Mouse (Mus musculus) kidney, embryonic 15.5 days (tissue): ENCODE measurements around the gene Msantd2. TPM values are rescaled to one million over a fixed set of nuclear protein-coding genes. Genes with fewer than 3 reads are reported as not detected.

Experiments
- ATAC-seq: fragments of 200-750 bp; cut with Nextera tagmentation; replicated peaks from 2 replicates; pipeline ENCODE4 v1.8.0; 2017; ENCODE audit warnings: moderate TSS enrichment; ENCODE audit not compliant: low FRiP score
- H3K27ac ChIP-seq: fragments of 300-500 bp; sonication (generic); 2 replicates; pipeline ENCODE4 v1.5.1; 2015; ENCODE audit warnings: mild to moderate bottlenecking, inconsistent platforms
- H3K27me3 ChIP-seq: fragments of 300-500 bp; sonication (generic); 2 replicates; pipeline ENCODE4 v1.6.1; 2015; ENCODE audit warnings: inconsistent platforms
- H3K36me3 ChIP-seq: fragments of 300-500 bp; sonication (generic); 2 replicates; pipeline ENCODE4 v1.6.1; 2015; ENCODE audit warnings: inconsistent platforms
- H3K4me1 ChIP-seq: fragments of 300-500 bp; sonication (generic); 2 replicates; pipeline ENCODE4 v1.6.1; 2015; ENCODE audit warnings: inconsistent platforms
- H3K4me2 ChIP-seq: fragments of 300-500 bp; sonication (generic); 2 replicates; pipeline ENCODE4 v1.6.1; 2015; ENCODE audit warnings: moderate library complexity, mild to moderate bottlenecking, inconsistent platforms
- H3K4me3 ChIP-seq: fragments of 300-500 bp; sonication (generic); replicated peaks from 2 replicates; pipeline ENCODE4 v1.5.1; 2015; ENCODE audit warnings: mild to moderate bottlenecking, inconsistent platforms
- H3K9ac ChIP-seq: fragments of 300-500 bp; sonication (generic); 2 replicates; pipeline ENCODE4 v1.6.1; 2015; ENCODE audit warnings: mild to moderate bottlenecking, inconsistent platforms
- H3K9me3 ChIP-seq: fragments of 300-500 bp; sonication (generic); replicated peaks from 2 replicates; pipeline ENCODE4 v1.6.1; 2016; ENCODE audit warnings: inconsistent platforms
- WGBS: fragments of 180-500 bp; shearing (Covaris S2); methylation state at CpG from one replicate; pipeline ENCODE4 v1.1.7; 2015; ENCODE audit warnings: mixed read lengths; 5-methylcytosine and 5-hydroxymethylcytosine counted together
- polyA plus RNA-seq: library from polyadenylated mRNA; unstranded; fragments of >200 nt; fragmentation: Nextera tagmentation; extraction: Ambion mirVana; gene quantifications from 2 replicates; pipeline ENCODE4 v1.2.1, GENCODE M21; 2015

Msantd2 gene
- polyA plus RNA-seq: 22.1 and 23.9 TPM in 2 replicates

DNA sequence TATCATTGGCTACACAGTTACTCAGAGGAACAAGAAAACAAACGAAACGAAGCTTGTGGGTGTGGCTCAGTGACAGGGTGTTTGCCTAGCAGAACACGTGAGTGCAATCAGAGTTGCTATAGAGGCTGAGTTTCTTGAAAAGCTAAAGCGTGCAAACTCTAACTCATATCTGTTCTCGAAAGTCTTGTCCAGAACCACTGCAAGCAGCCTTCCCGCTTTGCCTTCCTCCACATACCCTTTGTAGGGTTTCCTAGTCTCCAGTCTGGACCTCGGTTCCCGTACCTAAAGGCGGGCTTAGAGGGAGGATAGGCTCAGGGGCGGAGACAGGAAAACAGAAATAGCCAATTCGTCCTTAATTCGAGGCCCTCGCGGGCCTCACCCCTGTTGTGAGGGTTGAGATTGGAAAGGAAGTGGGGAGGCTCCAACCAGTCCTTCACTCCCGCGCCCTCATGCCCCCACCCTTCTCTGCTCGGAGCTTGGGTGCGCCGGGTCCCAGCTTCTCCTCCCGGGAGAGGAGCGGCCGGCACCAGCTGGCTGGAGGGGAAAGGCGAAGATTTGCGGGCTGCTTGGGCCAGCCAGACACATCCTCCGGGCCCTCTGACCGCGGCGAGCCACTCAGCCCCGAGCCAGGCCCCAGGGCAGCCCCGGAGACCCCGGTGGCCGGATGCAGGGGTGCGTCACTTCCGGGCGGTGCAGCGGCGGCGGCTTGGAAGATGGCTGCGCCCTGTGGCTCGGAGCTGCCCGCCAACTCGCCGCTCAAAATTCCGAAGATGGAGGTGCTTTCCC is at the start of gene Msantd2:
TSS of gene Msantd2 (plus strand) at position 709 of the 786 bp plus-strand sequence.
- peak; percentile 98 for ATAC-seq
- Histone ChIP-seq H3K4me3 (peak within 1 kb of the TSS; percentile 84), H3K9me3 (no peaks in the 10 kb centered on the region), H3K9ac (peak within 1 kb of the TSS; percentile 85), H3K27me3 (no peaks in the 10 kb centered on the region), H3K36me3 (no peaks in the 10 kb centered on the region; the same call in 1 of the 2 replicates), H3K4me2 (peak within 1 kb of the TSS; percentile 85), H3K27ac (peak within 1 kb of the TSS; percentile 100), H3K4me1 (peaks cover 21% of the 10 kb centered on the region)
- WGBS: under 1% methylated on average over 44 of the region's 44 CpGs

DNA sequence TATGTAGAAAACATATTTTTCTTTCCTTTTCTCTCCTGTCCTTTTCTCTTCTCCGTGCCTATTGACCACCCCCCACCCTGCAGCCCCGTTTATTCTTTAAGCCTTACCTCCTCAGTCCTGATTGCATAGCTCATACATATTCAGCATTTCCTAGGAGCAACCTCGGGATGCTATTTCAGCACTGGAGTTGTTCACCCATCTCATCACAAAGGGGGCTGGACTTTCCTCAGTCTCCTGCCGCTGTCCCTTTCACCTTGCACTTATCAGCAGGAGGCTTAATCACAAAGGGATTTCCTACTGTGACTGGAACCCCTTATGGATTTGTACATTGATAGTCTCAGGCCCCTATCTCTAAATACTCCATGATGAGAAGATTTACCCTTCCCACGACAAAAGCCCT is 36.7 kb upstream of the Msantd2 start:
- H3K36me3 ChIP-seq: no peaks in the 10 kb centered on the region
- no peak overlapping the region for H3K4me2 ChIP-seq
- ATAC-seq: no peak
- peaks cover 13% of the 10 kb centered on the region for H3K4me1 ChIP-seq
- no peaks in the 10 kb centered on the region for H3K9me3 ChIP-seq
- WGBS: 0% methylated on average over 5 of the region's 5 CpGs
- H3K27ac ChIP-seq: no peak overlapping the region
- no peak overlapping the region for H3K9ac ChIP-seq
- H3K27me3 ChIP-seq: peaks cover 84% of the 10 kb centered on the region
- no peak overlapping the region for H3K4me3 ChIP-seq

DNA sequence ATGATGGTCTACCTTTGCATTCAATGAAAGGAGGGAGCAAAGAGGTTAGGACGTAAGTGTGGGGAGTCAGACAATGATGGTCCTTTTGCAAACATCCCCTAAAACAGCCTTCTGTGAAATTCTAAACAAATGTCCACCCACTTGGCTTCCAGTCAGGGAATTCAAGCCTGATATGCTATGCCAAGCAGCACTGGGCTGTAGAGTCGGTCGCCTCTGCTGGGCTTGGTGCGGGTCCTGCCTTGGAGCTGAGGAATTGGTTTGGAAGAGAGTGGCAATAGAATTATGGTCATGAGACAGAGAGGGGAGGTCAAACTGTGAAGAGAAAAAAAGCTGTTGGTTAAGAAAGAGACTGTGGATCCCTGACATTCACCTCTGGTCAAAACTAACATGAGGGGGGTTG is 35.8 kb upstream of the Msantd2 start:
- H3K9me3 ChIP-seq: no peaks in the 10 kb centered on the region
- 33% methylated on average over 4 of the region's 4 CpGs for WGBS
- H3K36me3 ChIP-seq: no peaks in the 10 kb centered on the region
- H3K27me3 ChIP-seq: peaks cover 89% of the 10 kb centered on the region
- H3K4me1 ChIP-seq: peaks cover 13% of the 10 kb centered on the region
- H3K4me2 ChIP-seq: no peak overlapping the region
- no peak overlapping the region for H3K27ac ChIP-seq
- H3K4me3 ChIP-seq: no peak overlapping the region
- no peak for ATAC-seq
- no peak overlapping the region for H3K9ac ChIP-seq

DNA sequence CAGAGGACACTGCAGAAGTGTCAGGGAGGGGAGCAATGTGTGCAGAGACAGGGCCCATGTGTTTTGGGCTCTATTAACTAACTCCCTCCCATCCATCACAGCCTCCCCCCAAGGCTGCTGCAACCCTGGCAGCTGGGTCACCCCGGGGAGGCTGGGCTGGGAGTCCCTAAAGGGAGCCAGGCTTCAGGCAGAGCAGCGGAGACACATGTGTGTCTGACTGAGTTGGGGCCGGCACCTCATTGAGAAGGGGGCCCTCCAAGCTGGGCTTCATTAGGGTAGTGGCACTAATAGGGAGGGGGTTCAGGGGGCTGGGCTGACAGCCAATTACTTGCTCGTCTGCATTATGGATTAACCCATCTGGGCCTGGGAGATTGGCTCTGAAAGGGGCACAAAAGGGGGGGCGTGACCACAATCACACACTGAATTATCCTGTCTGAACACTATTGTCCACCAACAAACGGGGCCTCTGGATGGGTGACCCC is 35.1 kb upstream of the Msantd2 start:
- no peak for ATAC-seq
- 7% methylated on average over 6 of the region's 6 CpGs for WGBS
- H3K27ac ChIP-seq: no peak overlapping the region

DNA sequence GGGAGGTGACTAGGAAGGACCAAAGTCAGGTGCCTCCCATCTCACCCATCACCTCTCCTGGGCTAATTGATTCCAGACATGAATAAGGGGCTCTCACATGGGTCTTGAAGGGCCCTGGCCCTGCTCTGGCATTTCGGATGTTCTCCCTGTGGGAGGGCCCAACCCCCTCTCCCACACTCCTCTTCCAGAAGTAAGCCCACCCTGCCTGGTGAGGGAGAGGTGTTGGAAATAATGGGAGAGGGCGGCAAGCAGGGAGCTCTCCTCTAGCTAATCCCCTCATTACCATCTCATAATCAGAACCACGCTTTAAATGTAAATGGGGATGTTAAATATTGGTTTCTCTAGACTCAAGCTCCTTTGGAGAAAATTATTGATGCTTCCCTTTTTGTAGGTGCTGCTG is 34.1 kb upstream of the Msantd2 start:
- no peak overlapping the region for H3K4me3 ChIP-seq
- no peak overlapping the region for H3K27ac ChIP-seq
- no peak overlapping the region for H3K9ac ChIP-seq
- ATAC-seq: no peak
- no peaks in the 10 kb centered on the region for H3K9me3 ChIP-seq
- peaks cover 99% of the 10 kb centered on the region for H3K27me3 ChIP-seq
- WGBS: 3% methylated on average over 3 of the region's 3 CpGs
- H3K4me2 ChIP-seq: no peak overlapping the region
- H3K4me1 ChIP-seq: peaks cover 18% of the 10 kb centered on the region
- H3K36me3 ChIP-seq: no peaks in the 10 kb centered on the region

More for the DNA sequence above, 35.1 kb upstream of the Msantd2 start:
- Histone ChIP-seq H3K4me3 (no peak overlapping the region), H3K27me3 (peaks cover 93% of the 10 kb centered on the region), H3K9me3 (no peaks in the 10 kb centered on the region), H3K36me3 (no peaks in the 10 kb centered on the region), H3K4me1 (peaks cover 13% of the 10 kb centered on the region), H3K4me2 (no peak overlapping the region), H3K9ac (no peak overlapping the region)

DNA sequence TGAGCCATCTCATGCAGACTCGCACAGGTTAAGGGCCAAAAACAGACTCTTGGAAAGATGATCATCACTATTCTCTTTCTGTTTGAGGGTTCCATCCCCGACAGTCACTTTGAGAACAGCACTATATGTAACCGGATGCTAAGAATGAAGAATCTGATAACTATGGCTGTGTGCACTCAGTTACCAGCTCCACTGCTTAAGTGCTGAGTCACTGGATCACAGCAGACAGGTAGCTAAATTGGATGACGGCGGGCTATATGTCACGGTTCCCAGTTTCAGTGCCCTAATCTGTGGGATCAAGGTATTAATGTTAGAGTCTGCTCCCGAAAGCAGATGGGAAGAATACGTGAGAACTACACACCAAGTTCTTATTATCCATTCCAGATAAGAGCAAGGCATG is 33.3 kb upstream of the Msantd2 start:
- under 1% methylated on average over 8 of the region's 8 CpGs for WGBS
- peaks cover 26% of the 10 kb centered on the region for H3K4me1 ChIP-seq
- no peak overlapping the region for H3K4me3 ChIP-seq
- H3K9ac ChIP-seq: 0 out of 2 replicates have a peak overlapping the region, but pooled peaks have one; percentile 7
- H3K36me3 ChIP-seq: no peaks in the 10 kb centered on the region
- no peaks in the 10 kb centered on the region for H3K9me3 ChIP-seq
- no peak for ATAC-seq
- peaks cover 99% of the 10 kb centered on the region for H3K27me3 ChIP-seq
- H3K27ac ChIP-seq: no peak overlapping the region
- H3K4me2 ChIP-seq: peak overlapping the region; percentile 58

DNA sequence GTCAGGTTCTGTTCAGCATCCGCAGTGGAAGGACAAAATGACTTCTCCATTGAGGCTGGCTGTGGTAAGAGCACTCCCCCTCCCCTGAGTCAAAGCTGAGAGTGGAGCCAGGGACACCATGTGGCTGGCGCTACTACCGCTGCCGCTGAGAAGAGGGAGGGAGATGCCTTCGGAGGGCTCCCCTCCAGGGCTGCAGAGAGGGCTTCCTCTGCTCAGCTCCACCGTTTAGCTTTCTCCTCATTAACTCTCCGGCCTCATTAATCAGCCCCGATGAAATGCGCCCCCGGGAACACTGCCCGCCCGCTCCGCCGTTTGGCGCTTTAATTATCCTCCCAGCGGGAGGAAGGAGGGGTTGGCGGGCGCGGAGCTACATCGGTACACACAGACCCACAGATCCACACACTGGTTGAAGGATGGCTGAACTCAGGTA is 32.6 kb upstream of the Msantd2 start:
- Histone ChIP-seq H3K9ac (0 out of 2 replicates have a peak overlapping the region, but pooled peaks have one; percentile 7), H3K27me3 (peaks cover 99% of the 10 kb centered on the region), H3K27ac (no peak overlapping the region), H3K4me3 (peak overlapping the region; percentile 25), H3K36me3 (no peaks in the 10 kb centered on the region), H3K4me2 (peak overlapping the region; percentile 58), H3K9me3 (no peaks in the 10 kb centered on the region), H3K4me1 (peaks cover 29% of the 10 kb centered on the region)
- under 1% methylated on average over 20 of the region's 20 CpGs for WGBS
- ATAC-seq: peak; percentile 61

DNA sequence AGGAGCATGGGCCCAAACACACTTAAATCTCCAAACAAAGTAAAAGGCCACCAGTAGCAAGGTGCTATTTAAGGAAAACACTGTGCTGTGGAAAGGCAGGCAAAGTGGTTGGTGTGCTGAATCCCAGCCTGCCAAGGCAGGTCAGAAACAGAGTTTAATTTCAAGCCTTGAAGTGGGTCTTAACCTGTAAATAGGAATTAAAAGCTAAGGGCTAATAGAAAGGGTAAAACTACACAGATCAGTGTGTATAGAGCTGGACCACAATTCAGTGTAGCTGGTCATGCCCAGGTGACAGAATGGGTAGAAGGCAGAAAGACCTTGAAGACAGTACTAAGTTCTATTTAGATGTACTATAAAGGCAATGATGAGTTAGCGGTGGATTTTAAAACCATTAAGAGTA is 32.0 kb upstream of the Msantd2 start:
- 38% methylated on average over 1 of the region's 1 CpGs for WGBS
- no peak for ATAC-seq
- no peak overlapping the region for H3K9ac ChIP-seq
- no peak overlapping the region for H3K4me3 ChIP-seq
- no peaks in the 10 kb centered on the region for H3K36me3 ChIP-seq
- H3K4me2 ChIP-seq: no peak overlapping the region
- peaks cover 29% of the 10 kb centered on the region for H3K4me1 ChIP-seq
- H3K27me3 ChIP-seq: peaks cover 99% of the 10 kb centered on the region
- no peak overlapping the region for H3K27ac ChIP-seq
- no peaks in the 10 kb centered on the region for H3K9me3 ChIP-seq

DNA sequence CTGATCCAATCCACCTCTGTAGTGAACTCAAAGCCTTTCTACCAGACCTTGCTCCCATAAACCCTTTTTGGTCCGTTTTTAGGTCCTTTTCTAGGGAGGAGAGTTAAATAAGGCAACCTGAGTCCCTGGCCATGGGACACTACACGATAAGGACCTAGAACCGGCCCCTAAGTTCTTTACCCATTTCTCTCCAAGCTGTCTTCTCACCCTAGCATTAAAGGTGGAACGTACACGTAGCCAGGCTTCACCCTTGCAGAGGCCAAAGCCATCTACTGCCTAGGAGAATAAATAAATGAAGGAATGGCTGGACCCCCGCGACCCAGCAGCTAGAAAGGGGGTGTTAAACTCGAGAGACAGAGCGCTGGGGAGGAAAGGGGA is 29.5 kb upstream of the Msantd2 start:
- Histone ChIP-seq H3K4me1 (peaks cover 29% of the 10 kb centered on the region), H3K9ac (0 out of 2 replicates have a peak overlapping the region, but pooled peaks have one; percentile 26), H3K27me3 (peaks cover 98% of the 10 kb centered on the region), H3K36me3 (no peaks in the 10 kb centered on the region), H3K27ac (no peak overlapping the region), H3K4me2 (peak overlapping the region; percentile 94), H3K9me3 (no peaks in the 10 kb centered on the region), H3K4me3 (peak overlapping the region; percentile 52)
- WGBS: under 1% methylated on average over 9 of the region's 9 CpGs
- ATAC-seq: no peak

DNA sequence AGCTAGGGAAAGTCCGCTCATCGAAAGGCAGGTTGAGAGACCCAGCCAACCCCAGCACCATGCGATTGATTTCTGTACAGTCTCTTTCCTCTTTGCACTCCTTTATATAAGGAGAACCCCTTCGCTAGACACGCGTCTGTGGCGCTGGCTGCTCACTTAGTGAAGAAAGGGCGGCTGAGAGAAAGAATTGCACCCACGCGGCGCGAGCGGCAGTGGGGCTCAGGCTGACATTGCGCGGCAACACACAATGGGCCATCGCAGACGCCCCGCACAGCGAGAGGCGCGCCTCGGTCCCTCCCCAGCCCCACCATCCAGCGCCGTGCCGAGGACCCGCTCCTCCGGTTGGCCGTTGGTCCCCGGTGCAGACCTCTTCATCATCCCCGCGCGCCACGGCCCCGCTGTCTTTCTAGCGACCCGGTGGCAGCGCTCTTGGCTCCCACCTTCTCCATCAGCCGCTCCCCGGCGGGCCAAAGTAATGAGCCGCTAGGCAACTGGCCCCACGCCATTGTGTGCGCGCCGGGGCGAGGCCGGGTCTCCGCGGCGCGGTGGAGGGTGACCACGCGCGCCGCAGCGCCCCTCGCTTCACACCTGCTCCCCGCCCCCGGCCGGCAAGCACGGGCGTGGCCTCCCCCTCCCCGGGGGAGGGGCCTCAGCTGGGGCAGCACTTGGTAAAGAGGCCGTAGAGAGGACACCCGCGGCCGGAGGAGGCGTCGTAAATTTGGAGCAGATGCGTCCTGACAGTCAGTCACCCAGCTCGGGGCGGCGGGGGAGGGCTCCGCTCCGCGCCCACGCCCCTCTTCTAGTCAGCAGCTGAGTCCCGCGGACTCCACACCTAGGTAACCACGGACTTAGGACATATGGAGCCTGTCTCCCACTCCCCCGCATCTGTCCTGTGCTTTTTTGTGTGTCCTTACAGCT is 28.8 kb upstream of the Msantd2 start:
- peak overlapping the region; percentile 26; the same call in 1 of the 2 replicates for H3K9ac ChIP-seq
- WGBS: under 1% methylated on average over 78 of the region's 81 CpGs

DNA sequence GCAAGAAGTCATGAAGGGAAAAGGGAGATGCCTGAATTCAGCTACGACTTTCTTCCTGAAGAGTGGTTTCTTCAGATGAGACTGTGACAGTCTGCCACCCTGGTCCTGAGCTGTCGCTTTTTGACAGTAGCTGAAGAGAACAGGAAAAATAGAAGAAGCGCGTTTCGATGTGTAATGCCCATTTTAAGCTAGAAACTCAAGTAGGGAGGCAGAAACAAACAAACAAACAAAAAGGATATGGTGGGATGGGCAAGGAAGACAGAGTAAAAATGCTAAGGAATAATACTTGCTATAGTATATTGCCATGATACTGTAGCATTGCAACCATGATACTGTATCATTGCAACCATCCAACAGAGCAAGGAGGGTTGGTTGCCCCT is 28.2 kb upstream of the Msantd2 start:
- no peak overlapping the region for H3K9ac ChIP-seq
- peaks cover 85% of the 10 kb centered on the region for H3K27me3 ChIP-seq
- no peak for ATAC-seq
- H3K4me1 ChIP-seq: peaks cover 26% of the 10 kb centered on the region
- WGBS: 4% methylated on average over 5 of the region's 5 CpGs
- H3K36me3 ChIP-seq: no peaks in the 10 kb centered on the region
- H3K4me3 ChIP-seq: peak overlapping the region; percentile 52
- peak overlapping the region; percentile 94 for H3K4me2 ChIP-seq
- no peak overlapping the region for H3K27ac ChIP-seq
- no peaks in the 10 kb centered on the region for H3K9me3 ChIP-seq

More for the DNA sequence above, 28.8 kb upstream of the Msantd2 start:
- H3K27ac ChIP-seq: no peak overlapping the region
- peak overlapping the region; percentile 94 for H3K4me2 ChIP-seq
- no peaks in the 10 kb centered on the region for H3K9me3 ChIP-seq
- H3K27me3 ChIP-seq: peaks cover 92% of the 10 kb centered on the region
- no peaks in the 10 kb centered on the region for H3K36me3 ChIP-seq
- peaks cover 29% of the 10 kb centered on the region for H3K4me1 ChIP-seq
- peak overlapping the region; percentile 52 for H3K4me3 ChIP-seq
- ATAC-seq: peak; percentile 81

DNA sequence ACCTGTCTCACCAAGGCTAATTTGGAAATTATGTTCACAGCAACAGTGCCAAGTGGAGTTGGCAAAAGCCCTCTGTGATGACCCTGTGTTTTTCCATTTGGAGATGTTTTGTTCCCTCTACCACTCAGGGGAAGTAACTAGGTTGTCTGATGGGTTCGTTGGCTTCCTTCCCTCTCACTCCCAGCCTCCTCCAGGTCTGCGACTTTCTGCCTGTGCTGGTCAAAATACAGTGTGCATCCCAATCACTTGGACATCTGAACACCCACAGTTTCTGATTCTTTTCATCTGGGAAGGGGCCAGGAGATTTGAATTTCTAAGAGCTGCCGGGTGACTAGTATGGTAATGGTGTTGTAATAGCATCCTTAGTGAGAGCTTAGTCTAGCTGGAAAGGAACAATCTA is 27.5 kb upstream of the Msantd2 start:
- Histone ChIP-seq H3K4me2 (no peak overlapping the region), H3K36me3 (no peaks in the 10 kb centered on the region), H3K9me3 (no peaks in the 10 kb centered on the region), H3K4me1 (peaks cover 19% of the 10 kb centered on the region), H3K27me3 (peaks cover 79% of the 10 kb centered on the region), H3K4me3 (no peak overlapping the region), H3K9ac (no peak overlapping the region), H3K27ac (no peak overlapping the region)
- WGBS: 2% methylated on average over 3 of the region's 3 CpGs
- ATAC-seq: no peak
